Mouse (Mus musculus) small intestine, adult 2 months (tissue): Measurements from ENCODE around the gene Inka2.

Experiments
- CTCF ChIP-seq: fragments of 200-500 bp; IDR thresholded peaks from 2 replicates; pipeline ENCODE4 v1.5.1; 2012; ENCODE audit warnings: low read depth, mild to moderate bottlenecking, control low read depth, inconsistent platforms, low read length, moderate library complexity, mixed read lengths; ENCODE audit not compliant: insufficient replicate concordance, insufficient read length; ENCODE audit errors: extremely low read depth
- POLR2A ChIP-seq: fragments of 200-500 bp; IDR thresholded peaks from 2 replicates; pipeline ENCODE4 v1.6.1; 2012; ENCODE audit warnings: low read depth, mild to moderate bottlenecking, control low read depth, inconsistent platforms, low read length, moderate library complexity

- TF ChIP-seq CTCF (no peak), POLR2A (no peak)
Observed at GRCm38 (mm10) chr3:105737666-105738065, 33.3 kb downstream of the Inka2 start.
